Mouse (Mus musculus): ENCODE data around the gene Wasl. TPM values are rescaled to one million over a fixed set of nuclear protein-coding genes. Genes with fewer than 3 reads are reported as not detected.

Wasl gene
- polyA plus RNA-seq, 1 experiment from 2014 or later, result 74.8 TPM

DNA sequence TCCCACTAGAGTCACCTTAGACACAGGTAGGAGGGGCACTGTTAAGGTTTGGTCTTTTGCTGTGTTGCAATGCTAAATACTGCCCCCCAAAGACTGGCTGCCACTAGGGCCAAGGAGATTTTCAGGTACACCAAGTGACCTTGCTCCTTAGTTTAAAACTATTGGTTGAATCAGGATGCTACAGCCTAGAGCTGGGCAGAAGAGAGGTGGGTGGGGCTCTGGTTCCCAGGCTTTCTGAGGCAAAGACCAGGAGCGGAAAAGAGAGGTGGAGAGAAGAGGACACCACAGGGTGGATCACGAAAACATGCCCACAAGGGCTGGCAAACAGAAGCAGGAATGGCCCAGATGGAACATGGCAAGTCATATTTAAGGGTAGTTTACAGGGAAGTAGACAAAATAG is 22.6 kb downstream of the Wasl start:
- no peaks in the 10 kb centered on the region for H3K27me3 ChIP-seq
- no peak overlapping the region for H3K27ac ChIP-seq
- H3K4me1 ChIP-seq, result no peaks in the 10 kb centered on the region
- ATAC-seq (ENCODE audit: insufficient number of reproducible peaks, insufficient read depth, low FRiP score, low TSS enrichment), result no peak
- H3K9ac ChIP-seq, result no peak overlapping the region
- no peaks in the 10 kb centered on the region for H3K9me3 ChIP-seq
- WGBS, result 88% methylated on average over 2 of the region's 2 CpGs
- H3K4me2 ChIP-seq (replicated peaks), result no peak overlapping the region
- H3K36me3 ChIP-seq, result no peaks in the 10 kb centered on the region
- no peak overlapping the region for H3K4me3 ChIP-seq

DNA sequence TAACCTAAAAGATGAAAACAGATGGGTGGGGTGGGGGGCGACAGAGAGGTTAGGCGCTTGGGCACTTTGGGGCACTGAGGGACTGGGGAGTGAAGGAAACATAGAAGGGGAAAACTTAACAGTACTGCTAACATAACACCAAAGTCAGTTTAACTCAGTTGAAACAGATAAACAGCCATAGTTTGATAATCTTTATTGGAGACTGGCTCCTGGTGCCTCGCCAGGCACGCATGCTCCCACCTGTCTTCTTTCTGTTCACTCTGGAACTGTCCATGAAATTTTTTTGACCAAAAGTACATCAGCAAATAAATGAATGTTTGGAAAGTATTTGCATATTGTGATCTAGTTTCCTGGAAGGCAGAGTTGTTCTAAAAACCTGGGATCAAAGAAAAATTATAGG is 23.5 kb downstream of the Wasl start:
- Histone ChIP-seq H3K4me3 (no peak overlapping the region), H3K4me1 (no peaks in the 10 kb centered on the region), H3K27ac (no peak overlapping the region), H3K9me3 (no peaks in the 10 kb centered on the region), H3K27me3 (no peaks in the 10 kb centered on the region), H3K36me3 (no peaks in the 10 kb centered on the region), H3K9ac (no peak overlapping the region), H3K4me2 (replicated peaks) (no peak overlapping the region)
- 90% methylated on average over 4 of the region's 4 CpGs for WGBS
- ATAC-seq (ENCODE audit: insufficient number of reproducible peaks, insufficient read depth, low FRiP score, low TSS enrichment), result no peak

DNA sequence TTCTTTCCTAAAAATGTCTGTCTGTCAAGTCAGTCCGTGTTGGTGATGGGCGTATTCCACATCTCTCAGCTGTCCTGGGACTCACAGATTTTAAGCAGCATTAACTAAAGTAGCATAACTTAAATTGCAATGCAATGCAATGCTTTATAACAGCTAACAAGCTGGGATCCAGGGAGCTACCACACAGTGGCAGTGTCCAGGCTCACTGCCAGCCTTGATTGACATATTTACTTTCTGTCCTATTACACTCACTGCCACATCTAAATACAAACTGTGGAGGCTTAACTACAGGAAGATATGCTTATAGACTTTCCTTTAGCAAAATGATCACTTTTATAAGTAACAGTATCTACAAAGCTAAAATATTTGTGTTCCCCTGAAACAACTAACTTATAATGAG is 29.0 kb downstream of the Wasl start:
- Histone ChIP-seq H3K36me3 (peaks cover 14% of the 10 kb centered on the region; the same call in 1 of the 2 replicates), H3K27me3 (no peaks in the 10 kb centered on the region), H3K9ac (no peak overlapping the region), H3K27ac (no peak overlapping the region), H3K4me2 (replicated peaks) (no peak overlapping the region), H3K4me3 (no peak overlapping the region), H3K9me3 (no peaks in the 10 kb centered on the region), H3K4me1 (no peaks in the 10 kb centered on the region)
- ATAC-seq (ENCODE audit: insufficient number of reproducible peaks, insufficient read depth, low FRiP score, low TSS enrichment), result no peak
- 89% methylated on average over 2 of the region's 2 CpGs for WGBS

DNA sequence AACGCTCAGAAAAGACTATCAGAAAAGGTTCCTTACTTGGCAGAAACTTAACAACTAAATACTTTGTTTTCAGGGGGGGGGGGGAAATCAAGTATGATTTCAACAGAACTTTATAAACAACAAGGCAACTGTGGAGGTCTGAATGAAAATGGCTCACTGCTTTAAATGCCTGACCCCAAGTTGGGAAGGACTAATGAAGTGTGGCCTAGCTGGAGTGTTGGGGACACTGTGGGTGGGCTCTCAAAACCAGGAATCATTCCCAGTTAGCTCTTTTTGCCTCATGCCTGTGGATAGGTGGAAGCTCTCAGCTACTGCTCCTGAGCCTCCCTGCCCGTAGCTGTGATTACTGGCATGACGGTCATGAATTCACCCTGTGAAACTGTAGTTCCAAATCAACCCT is 30.7 kb downstream of the Wasl start:
- Histone ChIP-seq H3K27ac (no peak overlapping the region), H3K4me2 (replicated peaks) (no peak overlapping the region), H3K36me3 (peaks cover 14% of the 10 kb centered on the region; the same call in 1 of the 2 replicates), H3K4me3 (no peak overlapping the region), H3K4me1 (no peaks in the 10 kb centered on the region), H3K27me3 (no peaks in the 10 kb centered on the region), H3K9ac (no peak overlapping the region), H3K9me3 (no peaks in the 10 kb centered on the region)
- WGBS, result 91% methylated on average over 3 of the region's 3 CpGs
- no peak for ATAC-seq (ENCODE audit: insufficient number of reproducible peaks, insufficient read depth, low FRiP score, low TSS enrichment)

DNA sequence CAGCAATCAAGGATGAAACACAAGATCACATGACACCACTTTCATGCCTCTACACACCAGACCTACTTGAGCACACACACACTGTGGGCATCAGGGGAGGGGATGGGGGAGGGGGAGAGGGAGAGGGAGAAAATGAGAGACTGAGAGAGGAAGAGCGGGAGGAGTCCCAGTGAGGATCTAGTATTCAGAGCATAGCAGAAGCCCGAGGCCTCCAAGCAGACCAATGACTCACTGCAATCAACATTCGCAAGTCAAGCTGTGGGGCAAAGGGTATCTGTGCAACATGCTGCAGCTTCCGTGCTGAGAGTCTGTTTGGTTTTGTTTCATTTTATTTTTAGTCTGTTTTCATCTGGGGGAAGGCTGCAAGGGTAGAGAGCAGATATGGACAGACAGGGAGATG is 32.7 kb downstream of the Wasl start:
- H3K27ac ChIP-seq, result no peak overlapping the region
- H3K27me3 ChIP-seq, result no peaks in the 10 kb centered on the region
- H3K36me3 ChIP-seq, result peaks cover 14% of the 10 kb centered on the region; the same call in 1 of the 2 replicates
- H3K4me1 ChIP-seq, result no peaks in the 10 kb centered on the region
- no peak for ATAC-seq (ENCODE audit: insufficient number of reproducible peaks, insufficient read depth, low FRiP score, low TSS enrichment)
- no peak overlapping the region for H3K4me2 ChIP-seq (replicated peaks)
- H3K9ac ChIP-seq, result no peak overlapping the region
- WGBS, result 87% methylated on average over 4 of the region's 4 CpGs
- no peak overlapping the region for H3K4me3 ChIP-seq
- no peaks in the 10 kb centered on the region for H3K9me3 ChIP-seq

DNA sequence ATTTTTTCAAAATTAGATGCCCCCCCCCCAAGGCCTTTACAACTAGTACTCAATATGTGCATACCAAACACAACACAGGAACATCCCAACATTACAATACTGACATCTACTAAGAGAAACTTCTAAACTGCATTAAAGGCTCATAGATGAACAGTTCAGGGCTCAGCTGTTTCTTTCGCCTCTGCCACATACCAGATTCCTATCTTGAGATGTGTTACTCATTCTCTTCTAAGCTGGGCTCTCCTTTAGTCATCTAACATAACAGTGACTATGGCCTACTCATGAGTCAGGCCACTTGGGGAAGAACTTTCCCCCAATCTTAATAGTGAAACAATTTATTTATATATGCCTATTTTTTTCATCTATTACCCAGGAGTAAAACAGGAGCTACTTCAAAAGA is 36.3 kb downstream of the Wasl start:
- Histone ChIP-seq H3K4me3 (no peak overlapping the region), H3K36me3 (peaks cover 18% of the 10 kb centered on the region), H3K27ac (no peak overlapping the region), H3K27me3 (no peaks in the 10 kb centered on the region), H3K9ac (no peak overlapping the region), H3K4me2 (replicated peaks) (no peak overlapping the region), H3K9me3 (no peaks in the 10 kb centered on the region), H3K4me1 (no peaks in the 10 kb centered on the region)
- no peak for ATAC-seq (ENCODE audit: insufficient number of reproducible peaks, insufficient read depth, low FRiP score, low TSS enrichment)
- WGBS, result 78% methylated on average over 1 of the region's 1 CpGs

DNA sequence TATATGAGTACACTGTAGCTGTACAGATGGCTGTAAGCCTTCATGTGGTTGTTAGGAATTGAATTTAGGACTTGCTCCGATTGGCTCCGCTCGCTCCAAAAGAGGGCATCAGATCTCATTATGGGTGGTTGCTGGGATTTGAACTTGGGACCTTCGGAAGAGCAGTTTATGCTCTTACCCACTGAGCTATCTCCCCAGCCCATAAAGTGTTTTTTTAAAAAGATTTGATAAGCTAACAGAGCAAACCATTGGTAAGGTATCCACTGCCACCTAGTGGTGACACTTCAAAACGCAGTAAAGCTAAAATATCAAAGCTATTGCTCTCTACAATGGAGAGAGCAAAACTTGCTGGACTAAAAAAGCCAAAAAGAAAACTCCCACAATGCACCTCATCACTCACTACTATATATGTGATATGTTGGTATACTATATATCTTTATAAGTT is 37.2 kb downstream of the Wasl start:
- 68% methylated on average over 5 of the region's 5 CpGs for WGBS
- H3K27ac ChIP-seq, result no peak overlapping the region
- no peaks in the 10 kb centered on the region for H3K4me1 ChIP-seq
- H3K27me3 ChIP-seq, result no peaks in the 10 kb centered on the region
- H3K4me3 ChIP-seq, result no peak overlapping the region
- no peak overlapping the region for H3K9ac ChIP-seq
- H3K9me3 ChIP-seq, result no peaks in the 10 kb centered on the region
- peaks cover 16% of the 10 kb centered on the region for H3K36me3 ChIP-seq
- ATAC-seq (ENCODE audit: insufficient number of reproducible peaks, insufficient read depth, low FRiP score, low TSS enrichment), result no peak
- no peak overlapping the region for H3K4me2 ChIP-seq (replicated peaks)

DNA sequence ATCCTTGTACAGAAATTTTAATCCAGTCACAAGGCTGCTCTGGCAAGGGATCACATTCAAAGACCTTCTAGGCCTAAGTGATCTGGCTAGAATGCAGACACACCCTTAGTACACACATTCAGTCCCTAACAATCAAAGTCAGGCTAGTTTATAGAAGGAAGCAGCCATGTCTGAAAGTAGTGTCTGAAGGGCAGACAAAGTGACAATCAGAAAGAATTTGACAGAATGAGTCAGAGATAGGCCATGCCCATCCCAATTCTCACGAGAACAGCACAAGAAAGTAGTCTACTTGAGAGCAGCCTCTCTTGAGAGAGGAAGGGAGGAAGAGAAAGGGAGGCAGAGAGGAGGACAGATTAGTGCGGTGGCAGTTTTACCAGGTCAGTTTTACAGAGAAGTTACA is 42.7 kb downstream of the Wasl start:
- no peak overlapping the region for H3K9ac ChIP-seq
- WGBS, result 90% methylated on average over 2 of the region's 2 CpGs
- H3K4me2 ChIP-seq (replicated peaks), result no peak overlapping the region
- ATAC-seq (ENCODE audit: insufficient number of reproducible peaks, insufficient read depth, low FRiP score, low TSS enrichment), result no peak
- H3K27me3 ChIP-seq, result no peaks in the 10 kb centered on the region
- H3K4me3 ChIP-seq, result no peak overlapping the region
- H3K9me3 ChIP-seq, result no peaks in the 10 kb centered on the region
- no peak overlapping the region for H3K27ac ChIP-seq
- H3K4me1 ChIP-seq, result no peaks in the 10 kb centered on the region
- H3K36me3 ChIP-seq, result peaks cover 35% of the 10 kb centered on the region

DNA sequence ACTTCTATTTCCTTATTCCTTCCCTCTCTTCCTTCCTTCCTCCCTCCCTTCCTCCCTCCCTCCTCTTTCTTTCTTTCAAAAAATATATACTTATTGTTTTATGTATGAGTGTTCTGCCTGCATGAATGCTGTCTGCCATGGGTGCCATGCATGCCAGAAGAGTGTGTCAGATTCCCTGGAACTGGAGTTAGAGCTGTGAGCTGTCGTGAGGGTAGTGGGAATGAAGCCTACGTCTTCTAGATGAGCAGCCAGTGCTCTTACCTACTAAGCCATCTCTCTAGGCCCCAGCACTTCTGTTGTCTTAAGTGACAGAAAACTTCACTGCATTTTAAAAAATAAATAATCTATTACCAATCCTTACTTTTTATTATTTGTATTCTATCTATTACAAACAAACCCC is 43.9 kb downstream of the Wasl start:
- Histone ChIP-seq H3K36me3 (peaks cover 44% of the 10 kb centered on the region), H3K4me3 (no peak overlapping the region), H3K4me2 (replicated peaks) (no peak overlapping the region), H3K9me3 (no peaks in the 10 kb centered on the region), H3K9ac (no peak overlapping the region), H3K4me1 (no peaks in the 10 kb centered on the region), H3K27ac (no peak overlapping the region), H3K27me3 (no peaks in the 10 kb centered on the region)
- WGBS, result 93% methylated on average over 2 of the region's 2 CpGs
- ATAC-seq (ENCODE audit: insufficient number of reproducible peaks, insufficient read depth, low FRiP score, low TSS enrichment), result no peak

DNA sequence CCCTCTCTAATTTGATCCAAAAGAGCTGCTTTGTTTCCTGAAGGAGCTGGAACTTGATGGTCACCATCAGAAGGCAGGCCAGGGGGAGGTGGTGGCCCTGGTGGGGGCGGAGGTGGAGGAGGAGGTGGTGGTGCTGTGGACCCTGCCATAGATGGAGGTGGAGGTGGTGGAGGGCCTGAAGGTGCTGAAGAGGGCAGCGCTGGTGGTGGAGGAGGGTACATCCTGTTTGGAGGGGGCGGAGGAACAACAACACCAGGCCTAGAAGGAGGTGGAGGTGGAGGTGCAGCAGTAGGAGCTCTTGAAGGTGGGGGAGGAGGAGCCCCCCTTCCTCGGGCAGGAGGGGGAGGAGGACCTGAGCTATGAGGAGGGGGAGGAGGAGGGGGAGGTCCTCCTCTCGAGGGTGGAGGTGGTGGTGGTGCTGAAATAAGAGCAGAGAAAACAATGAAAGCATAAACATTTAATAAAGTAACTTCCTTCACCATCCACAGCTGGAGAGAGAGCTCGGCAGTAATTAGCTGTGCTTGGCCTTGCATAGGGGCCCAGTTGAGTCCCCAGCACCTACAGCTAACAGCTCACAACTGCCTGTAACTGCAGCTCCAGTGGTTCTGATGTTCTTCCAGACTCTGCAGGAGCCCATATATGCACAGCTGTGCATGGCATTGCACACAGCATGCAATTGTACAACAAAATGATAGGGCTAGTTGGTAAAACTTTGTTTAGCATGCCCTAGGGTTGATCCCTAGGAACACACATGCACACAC is 45.3 kb downstream of the Wasl start:
- no peak overlapping the region for H3K27ac ChIP-seq
- H3K4me3 ChIP-seq, result no peak overlapping the region
- no peak for ATAC-seq (ENCODE audit: insufficient number of reproducible peaks, insufficient read depth, low FRiP score, low TSS enrichment)
- peaks cover 49% of the 10 kb centered on the region for H3K36me3 ChIP-seq
- no peaks in the 10 kb centered on the region for H3K27me3 ChIP-seq
- no peak overlapping the region for H3K9ac ChIP-seq
- 66% methylated on average over 6 of the region's 6 CpGs for WGBS
- H3K4me1 ChIP-seq, result no peaks in the 10 kb centered on the region
- H3K4me2 ChIP-seq (replicated peaks), result no peak overlapping the region
- no peaks in the 10 kb centered on the region for H3K9me3 ChIP-seq

DNA sequence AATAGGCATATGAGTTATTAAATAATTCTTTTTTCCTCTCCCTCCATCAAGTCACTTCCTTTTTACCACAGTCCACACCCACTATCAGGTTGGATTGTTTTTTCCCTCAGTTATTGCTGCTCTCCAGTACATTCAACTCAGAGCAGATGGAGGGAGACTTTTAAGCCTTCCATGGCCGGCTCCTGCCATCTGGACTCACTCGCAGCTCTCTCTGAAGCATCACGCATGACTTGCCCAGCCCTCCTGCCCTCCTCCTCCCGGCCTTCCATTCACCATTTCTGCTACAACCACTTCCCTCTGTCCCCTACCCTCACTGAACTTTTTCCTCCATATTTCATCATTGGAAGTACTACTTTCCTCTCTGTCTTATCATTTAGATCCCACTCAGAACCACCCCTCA is 48.1 kb downstream of the Wasl start:
- no peak overlapping the region for H3K4me2 ChIP-seq (replicated peaks)
- peaks cover 48% of the 10 kb centered on the region for H3K36me3 ChIP-seq
- no peaks in the 10 kb centered on the region for H3K9me3 ChIP-seq
- no peaks in the 10 kb centered on the region for H3K27me3 ChIP-seq
- no peak overlapping the region for H3K4me3 ChIP-seq
- 80% methylated on average over 4 of the region's 4 CpGs for WGBS
- no peaks in the 10 kb centered on the region for H3K4me1 ChIP-seq
- H3K27ac ChIP-seq, result no peak overlapping the region
- H3K9ac ChIP-seq, result no peak overlapping the region
- no peak for ATAC-seq (ENCODE audit: insufficient number of reproducible peaks, insufficient read depth, low FRiP score, low TSS enrichment)

DNA sequence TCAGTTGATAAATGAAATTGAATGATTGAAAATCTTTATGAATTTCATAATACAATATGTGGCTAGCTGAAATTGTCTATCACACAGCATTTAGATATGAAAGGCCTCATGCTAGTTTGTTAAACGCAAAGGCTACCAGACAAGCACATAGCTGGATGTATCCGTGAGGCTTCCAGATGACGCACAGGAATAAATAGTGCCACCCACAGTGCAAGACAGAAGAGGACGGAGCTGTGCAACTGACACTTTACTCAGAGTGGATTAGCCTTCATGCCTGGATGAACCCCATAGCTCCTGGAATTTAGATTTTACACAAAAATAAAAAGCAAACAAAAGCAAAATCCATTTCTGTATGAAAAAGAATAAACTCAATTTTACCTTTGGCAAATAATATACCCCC is 50.9 kb downstream of the Wasl start:
- WGBS, result 74% methylated on average over 4 of the region's 4 CpGs
- H3K4me1 ChIP-seq, result no peaks in the 10 kb centered on the region
- H3K27ac ChIP-seq, result no peak overlapping the region
- no peaks in the 10 kb centered on the region for H3K9me3 ChIP-seq
- ATAC-seq (ENCODE audit: insufficient number of reproducible peaks, insufficient read depth, low FRiP score, low TSS enrichment), result no peak
- peaks cover 40% of the 10 kb centered on the region for H3K36me3 ChIP-seq
- H3K4me3 ChIP-seq, result no peak overlapping the region
- no peaks in the 10 kb centered on the region for H3K27me3 ChIP-seq
- H3K4me2 ChIP-seq (replicated peaks), result no peak overlapping the region
- no peak overlapping the region for H3K9ac ChIP-seq

Measured in embryonic facial prominence, embryonic 12.5 days (tissue).